Mouse (Mus musculus) frontal cortex, adult 2 months (tissue): Measurements from ENCODE around the gene Prr22. TPM values are rescaled to one million over a fixed set of nuclear protein-coding genes. Genes with fewer than 3 reads are reported as not detected.
A peak's percentile ranks its signal among the peaks of the same experiment; 100 is the strongest.

Experiments
- DNase-seq, 2 experiments: peaks; one replicate each; pipeline ENCODE4 v3.0.0; 2022; ENCODE audit warnings: low spot score in 1 of 2; ENCODE audit errors: extremely low spot score in 1 of 2
- polyA plus RNA-seq: library from polyadenylated mRNA; depleted of rRNA; stranded (reverse); fragments of >200 nt; gene quantifications from 2 replicates; pipeline ENCODE4 v1.2.3, GENCODE M21; 2012

Gene Prr22
- polyA plus RNA-seq, 1 experiment, result 4.2 TPM

- no peak for DNase-seq
These were observed 10.8 kb upstream of the Prr22 start for GRCm38 (mm10) chr17:56759261-56759660.

GRCm38 (mm10) chr17:56761077-56761476 is 9.0 kb upstream of the Prr22 start:
- no peak for DNase-seq

GRCm38 (mm10) chr17:56761991-56762410 is 8.0 kb upstream of the Prr22 start:
- DNase-seq, result peak in 1 of 2 experiments; percentile 89

- DNase-seq, result peak in 1 of 2 experiments; percentile 87
These were observed 7.0 kb upstream of the Prr22 start for GRCm38 (mm10) chr17:56762769-56763731.

- DNase-seq, result no peak
These were observed 6.3 kb upstream of the Prr22 start for GRCm38 (mm10) chr17:56763741-56764250.

GRCm38 (mm10) chr17:56764474-56765354 is 5.3 kb upstream of the Prr22 start, which contains the start of gene Dus3l:
Gene Dus3l, plus strand, starts transcription at chr17:56764757.
- DNase-seq, result peak; percentile 86 to 90

- no peak for DNase-seq
These were observed 4.6 kb upstream of the Prr22 start for GRCm38 (mm10) chr17:56765431-56765830.

GRCm38 (mm10) chr17:56766631-56767405 is 3.2 kb upstream of the Prr22 start:
- DNase-seq, result no peak

GRCm38 (mm10) chr17:56767531-56768135 is 2.4 kb upstream of the Prr22 start:
- DNase-seq, result no peak

- DNase-seq, result no peak
These were observed 1.1 kb upstream of the Prr22 start for GRCm38 (mm10) chr17:56768941-56769340.

GRCm38 (mm10) chr17:56777568-56777967 is 7.5 kb downstream of the Prr22 start:
- DNase-seq, result no peak

- no peak for DNase-seq
These were observed 8.8 kb downstream of the Prr22 start for GRCm38 (mm10) chr17:56778779-56779362.

GRCm38 (mm10) chr17:56780291-56780978 is 10.4 kb downstream of the Prr22 start:
- DNase-seq, result no peak

- no peak for DNase-seq
These were observed 18.8 kb downstream of the Prr22 start for GRCm38 (mm10) chr17:56788886-56789285.

- no peak for DNase-seq
These were observed 19.2 kb downstream of the Prr22 start for GRCm38 (mm10) chr17:56789286-56789685.

- no peak for DNase-seq
These were observed 22.5 kb downstream of the Prr22 start for GRCm38 (mm10) chr17:56792588-56792987.

GRCm38 (mm10) chr17:56793614-56794319 is 23.7 kb downstream of the Prr22 start:
- no peak for DNase-seq

- DNase-seq, result no peak
These were observed 29.2 kb downstream of the Prr22 start for GRCm38 (mm10) chr17:56799276-56799675.
